ENCODE assay signal across 8 mouse cellular contexts in genomic region chr9:45042947-45043346, GRCm38 (mm10). TPM values are rescaled to one million over a fixed set of nuclear protein-coding genes. Genes with fewer than 3 reads are reported as not detected.
A peak's percentile ranks its signal among the peaks of the same experiment; 100 is the strongest.
DNase-seq lines count a peak whose midpoint lies in the region; ATAC-seq and TF ChIP-seq lines count a peak whose summit lies in the region.

No protein-coding gene starts in this region.

- 0 out of 2 replicates have a peak overlapping the region, but pooled peaks have one; percentile 15 for H3K4me2 ChIP-seq in midbrain, embryonic 11.5 days
- H3K4me2 ChIP-seq in midbrain, postnatal 0 days (ENCODE audit: low read depth, low read length, poor library complexity, severe bottlenecking) = no peak overlapping the region
- peak overlapping the region; percentile 60 for H3K4me2 ChIP-seq in embryonic facial prominence, embryonic 13.5 days
- peak overlapping the region; percentile 46 for H3K4me2 ChIP-seq in kidney, embryonic 14.5 days (replicated peaks; ENCODE audit: low read depth, low read length)
- peak overlapping the region; percentile 32 for H3K4me2 ChIP-seq in neural tube, embryonic 11.5 days (ENCODE audit: low read depth)

- DNase-seq in midbrain, embryonic 11.5 days (ENCODE audit: low spot score, missing footprints) = peak; percentile 87
- DNase-seq in midbrain, postnatal 0 days (ENCODE audit: low spot score) = no peak
- DNase-seq in neural tube, embryonic 11.5 days (ENCODE audit: low spot score) = no peak
- DNase-seq in right cerebral cortex, adult 18-20 months = no peak
- no peak for DNase-seq in spleen, postnatal 14 days (ENCODE audit: low spot score in 2 of 2)

- no peak overlapping the region for H3K4me3 ChIP-seq in midbrain, embryonic 11.5 days (ENCODE audit: low read depth, low read length)
- no peak overlapping the region for H3K4me3 ChIP-seq in midbrain, postnatal 0 days (ENCODE audit: low read depth, low read length)
- H3K4me3 ChIP-seq in embryonic facial prominence, embryonic 13.5 days = peak overlapping the region; percentile 41
- peak overlapping the region; percentile 38 for H3K4me3 ChIP-seq in kidney, embryonic 14.5 days (ENCODE audit: low read length)
- peak overlapping the region; percentile 10; the same call in 1 of the 2 replicates for H3K4me3 ChIP-seq in neural tube, embryonic 11.5 days (ENCODE audit: low read depth, low read length)

- no peak overlapping the region for H3K9ac ChIP-seq in midbrain, embryonic 11.5 days (ENCODE audit: low read length)
- H3K9ac ChIP-seq in midbrain, postnatal 0 days (replicated peaks; ENCODE audit: low read length, poor library complexity, severe bottlenecking) = no peak overlapping the region
- H3K9ac ChIP-seq in embryonic facial prominence, embryonic 13.5 days = peak overlapping the region; percentile 54
- peak overlapping the region; percentile 52 for H3K9ac ChIP-seq in kidney, embryonic 14.5 days (ENCODE audit: low read depth, low read length)
- H3K9ac ChIP-seq in neural tube, embryonic 11.5 days (ENCODE audit: low read length) = no peak overlapping the region; the same call in 1 of the 2 replicates

- ATAC-seq in midbrain, embryonic 11.5 days (ENCODE audit: low FRiP score) = no peak
- ATAC-seq in midbrain, postnatal 0 days (ENCODE audit: low FRiP score) = no peak
- ATAC-seq in embryonic facial prominence, embryonic 13.5 days (ENCODE audit: insufficient number of reproducible peaks, insufficient read depth, low FRiP score, low TSS enrichment, low read depth) = no peak
- 0 out of 2 replicates have a peak, but pooled peaks have one; percentile 22 for ATAC-seq in kidney, embryonic 14.5 days (ENCODE audit: low FRiP score, low TSS enrichment)
- ATAC-seq in neural tube, embryonic 11.5 days (ENCODE audit: insufficient read depth, low FRiP score, low TSS enrichment) = no peak
- no peak for ATAC-seq in granulocyte monocyte progenitor cell, adult 5-6 weeks (replicated peaks; ENCODE audit: poor library complexity, severe bottlenecking)

- no peak for TF ChIP-seq CTCF in midbrain, postnatal 0 days (IDR thresholded peaks at IDR 0.05)

- no peaks in the 10 kb centered on the region for H3K4me1 ChIP-seq in midbrain, embryonic 11.5 days (ENCODE audit: control insufficient read depth, insufficient read depth, low read length)
- no peaks in the 10 kb centered on the region for H3K4me1 ChIP-seq in midbrain, postnatal 0 days (ENCODE audit: insufficient read depth, low read length)
- H3K4me1 ChIP-seq in embryonic facial prominence, embryonic 13.5 days = peaks cover 18% of the 10 kb centered on the region
- H3K4me1 ChIP-seq in kidney, embryonic 14.5 days (ENCODE audit: control insufficient read depth, insufficient read depth, low read length) = peaks cover 17% of the 10 kb centered on the region; the same call in 1 of the 2 replicates
- 0 out of 2 replicates have a peak, but pooled peaks cover 4% of the 10 kb centered on the region for H3K4me1 ChIP-seq in neural tube, embryonic 11.5 days (ENCODE audit: control insufficient read depth, insufficient read depth, low read length)

- no peaks in the 10 kb centered on the region for H3K36me3 ChIP-seq in midbrain, embryonic 11.5 days (ENCODE audit: control insufficient read depth, insufficient read depth, low read length)
- no peaks in the 10 kb centered on the region for H3K36me3 ChIP-seq in midbrain, postnatal 0 days (ENCODE audit: insufficient read depth, low read length)
- no peaks in the 10 kb centered on the region for H3K36me3 ChIP-seq in embryonic facial prominence, embryonic 13.5 days
- H3K36me3 ChIP-seq in kidney, embryonic 14.5 days (ENCODE audit: control insufficient read depth, insufficient read depth, low read length) = 0 out of 2 replicates have a peak, but pooled peaks cover 2% of the 10 kb centered on the region
- H3K36me3 ChIP-seq in neural tube, embryonic 11.5 days (ENCODE audit: control insufficient read depth, insufficient read depth, low read length) = no peaks in the 10 kb centered on the region

- 0% methylated on average over 10 of the region's 10 CpGs for WGBS in midbrain, embryonic 11.5 days
- under 1% methylated on average over 10 of the region's 10 CpGs for WGBS in midbrain, postnatal 0 days
- 2% methylated on average over 10 of the region's 10 CpGs for WGBS in embryonic facial prominence, embryonic 13.5 days
- under 1% methylated on average over 10 of the region's 10 CpGs for WGBS in kidney, embryonic 14.5 days
- WGBS in neural tube, embryonic 11.5 days = under 1% methylated on average over 10 of the region's 10 CpGs

- peaks cover 46% of the 10 kb centered on the region for H3K27me3 ChIP-seq in midbrain, embryonic 11.5 days (ENCODE audit: control insufficient read depth, insufficient read depth, low read length)
- peaks cover 58% of the 10 kb centered on the region for H3K27me3 ChIP-seq in midbrain, postnatal 0 days (ENCODE audit: insufficient read depth, low read length)
- H3K27me3 ChIP-seq in embryonic facial prominence, embryonic 13.5 days = peaks cover 64% of the 10 kb centered on the region
- H3K27me3 ChIP-seq in kidney, embryonic 14.5 days (ENCODE audit: control insufficient read depth, insufficient read depth, low read length) = peaks cover 40% of the 10 kb centered on the region
- H3K27me3 ChIP-seq in neural tube, embryonic 11.5 days (ENCODE audit: control insufficient read depth, insufficient read depth, low read length) = peaks cover 43% of the 10 kb centered on the region

- no peak overlapping the region for H3K27ac ChIP-seq in midbrain, embryonic 11.5 days (ENCODE audit: low read depth, low read length)
- no peak overlapping the region for H3K27ac ChIP-seq in midbrain, postnatal 0 days (ENCODE audit: low read depth, low read length)
- peak overlapping the region; percentile 24; the same call in 1 of the 2 replicates for H3K27ac ChIP-seq in embryonic facial prominence, embryonic 13.5 days
- peak overlapping the region; percentile 78; the same call in 1 of the 2 replicates for H3K27ac ChIP-seq in kidney, embryonic 14.5 days (ENCODE audit: low read depth, low read length)
- H3K27ac ChIP-seq in neural tube, embryonic 11.5 days (ENCODE audit: low read depth, low read length) = no peak overlapping the region

- H3K9me3 ChIP-seq in midbrain, embryonic 11.5 days (ENCODE audit: control insufficient read depth, low read length) = no peaks in the 10 kb centered on the region
- H3K9me3 ChIP-seq in midbrain, postnatal 0 days (ENCODE audit: low read length) = no peaks in the 10 kb centered on the region
- no peaks in the 10 kb centered on the region for H3K9me3 ChIP-seq in embryonic facial prominence, embryonic 13.5 days
- no peaks in the 10 kb centered on the region for H3K9me3 ChIP-seq in kidney, embryonic 14.5 days (ENCODE audit: control insufficient read depth, low read length)
- no peaks in the 10 kb centered on the region for H3K9me3 ChIP-seq in neural tube, embryonic 11.5 days (ENCODE audit: control insufficient read depth, low read length)

RNA-seq across cellular contexts. Expression of gene Mpzl2, which starts 3.3 kb away (rescaled TPM):
- 0.63 and 0.65 TPM in 2 replicates for polyA plus RNA-seq in midbrain, embryonic 11.5 days (2014; fragmentation: Nextera tagmentation; extraction: Ambion mirVana)
- total RNA-seq in midbrain, postnatal 0 days (2014; rRNA removed) = 3.1 and 5.6 TPM in 2 replicates
- 4.0 and 4.4 TPM in 2 replicates for polyA plus RNA-seq in midbrain, postnatal 0 days (2015; fragmentation: Nextera tagmentation; extraction: Ambion mirVana)
- polyA plus RNA-seq in embryonic facial prominence, embryonic 13.5 days (2015; fragmentation: Nextera tagmentation; extraction: Ambion mirVana) = 18.8 and 20.5 TPM in 2 replicates
- polyA plus RNA-seq in kidney, embryonic 14.5 days (2014; fragmentation: Nextera tagmentation; extraction: Ambion mirVana) = 11.0 and 22.2 TPM in 2 replicates
- polyA plus RNA-seq in neural tube, embryonic 11.5 days (2014; fragmentation: Nextera tagmentation; extraction: Ambion mirVana) = 3.7 and 3.9 TPM in 2 replicates
- total RNA-seq in granulocyte monocyte progenitor cell, adult 5-6 weeks (2014; fragmentation: Nextera tagmentation) = not detected in 2 replicates
- not detected in 2 replicates for total RNA-seq in granulocyte monocyte progenitor cell, adult 5-6 weeks (2017)

RNA-seq across cellular contexts. Expression of gene Mpzl3, which starts 12.0 kb away (rescaled TPM):
- polyA plus RNA-seq in midbrain, embryonic 11.5 days (2014; fragmentation: Nextera tagmentation; extraction: Ambion mirVana) = 2.3 and 2.6 TPM in 2 replicates
- 2.5 TPM in 2 replicates for total RNA-seq in midbrain, postnatal 0 days (2014; rRNA removed)
- polyA plus RNA-seq in midbrain, postnatal 0 days (2015; fragmentation: Nextera tagmentation; extraction: Ambion mirVana) = 1.1 and 1.3 TPM in 2 replicates
- polyA plus RNA-seq in embryonic facial prominence, embryonic 13.5 days (2015; fragmentation: Nextera tagmentation; extraction: Ambion mirVana) = 1.8 and 2.3 TPM in 2 replicates
- 2.3 and 3.0 TPM in 2 replicates for polyA plus RNA-seq in kidney, embryonic 14.5 days (2014; fragmentation: Nextera tagmentation; extraction: Ambion mirVana)
- polyA plus RNA-seq in neural tube, embryonic 11.5 days (2014; fragmentation: Nextera tagmentation; extraction: Ambion mirVana) = 1.8 and 1.9 TPM in 2 replicates
- total RNA-seq in granulocyte monocyte progenitor cell, adult 5-6 weeks (2014; fragmentation: Nextera tagmentation) = 0.19 TPM in 1 of 2 replicates, not detected in the other
- 1.2 and 2.2 TPM in 2 replicates for total RNA-seq in granulocyte monocyte progenitor cell, adult 5-6 weeks (2017)

RNA-seq across cellular contexts. Expression of gene Cd3e, which starts 33.5 kb away (rescaled TPM):
- polyA plus RNA-seq in midbrain, embryonic 11.5 days (2014; fragmentation: Nextera tagmentation; extraction: Ambion mirVana) = not detected in 2 replicates
- not detected in 2 replicates for total RNA-seq in midbrain, postnatal 0 days (2014; rRNA removed)
- 0.11 and 0.15 TPM in 2 replicates for polyA plus RNA-seq in midbrain, postnatal 0 days (2015; fragmentation: Nextera tagmentation; extraction: Ambion mirVana)
- polyA plus RNA-seq in embryonic facial prominence, embryonic 13.5 days (2015; fragmentation: Nextera tagmentation; extraction: Ambion mirVana) = not detected in 2 replicates
- polyA plus RNA-seq in kidney, embryonic 14.5 days (2014; fragmentation: Nextera tagmentation; extraction: Ambion mirVana) = not detected in 2 replicates
- polyA plus RNA-seq in neural tube, embryonic 11.5 days (2014; fragmentation: Nextera tagmentation; extraction: Ambion mirVana) = not detected in 2 replicates
- total RNA-seq in granulocyte monocyte progenitor cell, adult 5-6 weeks (2014; fragmentation: Nextera tagmentation) = not detected in 2 replicates
- not detected in 2 replicates for total RNA-seq in granulocyte monocyte progenitor cell, adult 5-6 weeks (2017)

RNA-seq across cellular contexts. Expression of gene Jaml, which starts 36.0 kb away (rescaled TPM):
- polyA plus RNA-seq in midbrain, embryonic 11.5 days (2014; fragmentation: Nextera tagmentation; extraction: Ambion mirVana) = 0.31 TPM in 1 of 2 replicates, not detected in the other
- total RNA-seq in midbrain, postnatal 0 days (2014; rRNA removed) = 0.09 TPM in 1 of 2 replicates, not detected in the other
- polyA plus RNA-seq in midbrain, postnatal 0 days (2015; fragmentation: Nextera tagmentation; extraction: Ambion mirVana) = 0.23 and 0.44 TPM in 2 replicates
- polyA plus RNA-seq in embryonic facial prominence, embryonic 13.5 days (2015; fragmentation: Nextera tagmentation; extraction: Ambion mirVana) = not detected in 2 replicates
- polyA plus RNA-seq in kidney, embryonic 14.5 days (2014; fragmentation: Nextera tagmentation; extraction: Ambion mirVana) = 0.46 TPM in 1 of 2 replicates, not detected in the other
- polyA plus RNA-seq in neural tube, embryonic 11.5 days (2014; fragmentation: Nextera tagmentation; extraction: Ambion mirVana) = 0.09 and 0.99 TPM in 2 replicates
- total RNA-seq in granulocyte monocyte progenitor cell, adult 5-6 weeks (2014; fragmentation: Nextera tagmentation) = 0.51 TPM in 1 of 2 replicates, not detected in the other
- total RNA-seq in granulocyte monocyte progenitor cell, adult 5-6 weeks (2017) = 2.4 and 3.4 TPM in 2 replicates

Comparison
In these comparisons a context has a peak if more than half of its experiments do, and no peak if none do; other contexts are left out.
1. H3K27ac ChIP-seq: peak in embryonic facial prominence, embryonic 13.5 days (single experiment) and kidney, embryonic 14.5 days (single experiment); none in midbrain, embryonic 11.5 days (single experiment), midbrain, postnatal 0 days (single experiment) and neural tube, embryonic 11.5 days (single experiment).
2. H3K4me3 ChIP-seq: peak in embryonic facial prominence, embryonic 13.5 days (single experiment), kidney, embryonic 14.5 days (single experiment) and neural tube, embryonic 11.5 days (single experiment); none in midbrain, embryonic 11.5 days (single experiment) and midbrain, postnatal 0 days (single experiment).
3. H3K9ac ChIP-seq: peak in embryonic facial prominence, embryonic 13.5 days (single experiment) and kidney, embryonic 14.5 days (single experiment); none in midbrain, embryonic 11.5 days (single experiment), midbrain, postnatal 0 days (single experiment) and neural tube, embryonic 11.5 days (single experiment).